Mouse (Mus musculus) CH12.LX (cell line): ENCODE results near the gene Ppp1r1c.

Experiments used
- CTCF ChIP-seq, 2 experiments: IDR thresholded peaks in 1 of 2; conservative IDR thresholded peaks in 1 of 2; 2 replicates each; pipeline ENCODE4 v1.5.1; 2011 to 2012; ENCODE audit warnings: low read depth in 2 of 2, low read length in 2 of 2, improper control_type of control experiment in 1 of 2, inconsistent platforms in 1 of 2, mild to moderate bottlenecking in 1 of 2, moderate library complexity in 1 of 2
- E2F4 ChIP-seq: IDR thresholded peaks from 2 replicates; pipeline ENCODE4 v1.6.1; 2011; ENCODE audit warnings: low read depth, low read length, improper control_type of control experiment; ENCODE audit not compliant: insufficient replicate concordance
- GABPA ChIP-seq: IDR thresholded peaks from 2 replicates; pipeline ENCODE4 v1.6.1; 2012; ENCODE audit warnings: low read depth, low read length, improper control_type of control experiment, inconsistent platforms; ENCODE audit not compliant: insufficient replicate concordance
- JUN ChIP-seq: IDR thresholded peaks from 2 replicates; pipeline ENCODE4 v1.6.1; 2011; ENCODE audit warnings: low read depth, mild to moderate bottlenecking, low read length, improper control_type of control experiment, moderate library complexity; ENCODE audit not compliant: insufficient read depth
- MEF2A ChIP-seq: IDR thresholded peaks from 2 replicates; pipeline ENCODE4 v1.6.1; 2014; ENCODE audit warnings: low read depth, mild to moderate bottlenecking, inconsistent platforms, low read length, improper control_type of control experiment, borderline replicate concordance
- POLR2A ChIP-seq: IDR thresholded peaks from 2 replicates; pipeline ENCODE4 v1.6.1; 2011; ENCODE audit warnings: low read depth, mild to moderate bottlenecking, improper control_type of control experiment, low read length
- USF2 ChIP-seq: conservative IDR thresholded peaks from 2 replicates; pipeline ENCODE4 v1.6.1; 2011; ENCODE audit warnings: low read depth, low read length, improper control_type of control experiment
- ZMIZ1 ChIP-seq: IDR thresholded peaks from 2 replicates; pipeline ENCODE4 v1.6.1; 2012; ENCODE audit warnings: low read depth, mild to moderate bottlenecking, inconsistent platforms, low read length, improper control_type of control experiment

DNA sequence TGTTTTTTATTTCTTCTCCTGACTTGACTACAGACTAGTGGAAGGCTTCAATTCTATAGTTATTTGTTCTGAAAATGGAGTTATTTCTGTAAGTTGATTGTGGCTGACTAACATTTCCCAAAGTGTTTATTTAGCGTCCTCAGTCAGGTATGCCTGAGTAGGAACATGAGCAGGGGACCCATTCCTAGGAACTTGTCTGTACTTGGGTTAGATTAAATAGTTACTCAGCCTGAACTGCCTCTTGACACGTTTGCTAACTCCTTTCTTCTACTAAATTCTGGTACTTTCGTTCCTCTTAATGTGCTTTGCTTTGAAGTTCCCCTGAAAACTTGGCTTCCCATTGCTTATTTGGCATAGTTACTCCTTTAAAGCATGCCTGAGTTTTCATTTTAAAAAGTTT is 42.1 kb upstream of the Ppp1r1c start:
- no peak for TF ChIP-seq CTCF (conservative IDR thresholded peaks at IDR 0.05 in 1 of 2, IDR thresholded peaks at IDR 0.05 in 1 of 2; ENCODE audit: low read depth in 2 of 2, low read length in 2 of 2)
- no peak for TF ChIP-seq POLR2A
- TF ChIP-seq MEF2A, result no peak
- no peak for TF ChIP-seq GABPA
- no peak for TF ChIP-seq JUN
- TF ChIP-seq ZMIZ1, result no peak
- TF ChIP-seq USF2, result no peak
- TF ChIP-seq E2F4, result no peak
